Mouse (Mus musculus) sigmoid colon, adult 10 weeks (tissue): ENCODE measurements around the gene Thap2. TPM values are rescaled to one million over a fixed set of nuclear protein-coding genes. Genes with fewer than 3 reads are reported as not detected.

Experiments used
- polyA plus RNA-seq: library from polyadenylated mRNA; stranded (reverse); fragments of 350-450 nt; fragmentation: Illumina TruSeq; extraction: RNeasy Lipid Tissue Mini Kit (QIAGEN cat#74804); gene quantifications from one replicate; pipeline ENCODE4 v1.2.3, GENCODE M21; 2014; ENCODE audit warnings: low read depth, low replicate concordance

Thap2 gene
- polyA plus RNA-seq = 47.9 TPM

GRCm38 (mm10) chr10:115384221-115385017 lies at the start of gene Thap2, which contains the start of gene Zfc3h1:
Gene Thap2, minus strand, starts transcription at chr10:115384443.
Gene Zfc3h1, plus strand, starts transcription at chr10:115384959.

GRCm38 (mm10) chr10:115361840-115362622 lies 22.2 kb downstream of the Thap2 start, which contains the start of gene Tmem19:
Gene Tmem19, minus strand, starts transcription at chr10:115362501.

Other genes with a start within 250 kb of the Thap2 start
- not detected for gene Tph2, start 199.4 kb downstream of the Thap2 start, polyA plus RNA-seq
- gene Tbc1d15, start 133.0 kb downstream of the Thap2 start, polyA plus RNA-seq = 147 TPM
- 90.4 TPM for gene Rab21, start 68.8 kb downstream of the Thap2 start, polyA plus RNA-seq
- gene Tmem19, start 21.9 kb downstream of the Thap2 start, polyA plus RNA-seq = 48.1 TPM
- gene Zfc3h1, start 516 bp upstream of the Thap2 start, polyA plus RNA-seq = 419 TPM
- not detected for gene A930009A15Rik, start 185.5 kb upstream of the Thap2 start, polyA plus RNA-seq
- gene Lgr5, start 203.3 kb upstream of the Thap2 start, polyA plus RNA-seq = 16.7 TPM